Mouse (Mus musculus) heart, postnatal 0 days (tissue): ENCODE data around the gene Map3k5. TPM values are rescaled to one million over a fixed set of nuclear protein-coding genes. Genes with fewer than 3 reads are reported as not detected.

Experiments
- ATAC-seq: fragments of 200-750 bp; cut with Nextera tagmentation; 2 replicates; pipeline ENCODE4 v1.8.0; 2017; ENCODE audit warnings: low read depth, moderate number of reproducible peaks, moderate library complexity; ENCODE audit not compliant: insufficient read depth
- DNase-seq: peaks from one replicate; pipeline ENCODE4 v3.0.0-alpha.2; 2016; ENCODE audit warnings: low spot score
- H3K27ac ChIP-seq: fragments of 300-500 bp; sonication (generic); 2 replicates; pipeline ENCODE4 v1.5.1; 2014; ENCODE audit warnings: low read depth, mild to moderate bottlenecking
- H3K27me3 ChIP-seq: fragments of 300-500 bp; sonication (generic); 2 replicates; pipeline ENCODE4 v1.6.1; 2014; ENCODE audit warnings: low read length, mixed read lengths; ENCODE audit not compliant: control insufficient read depth, insufficient read depth
- H3K36me3 ChIP-seq: fragments of 300-500 bp; sonication (generic); replicated peaks from 2 replicates; pipeline ENCODE4 v1.6.1; 2014; ENCODE audit warnings: low read length, mixed read lengths; ENCODE audit not compliant: control insufficient read depth, insufficient read depth
- H3K4me1 ChIP-seq: fragments of 300-500 bp; sonication (generic); 2 replicates; pipeline ENCODE4 v1.6.1; 2014; ENCODE audit warnings: antibody characterized with exemption; ENCODE audit not compliant: control insufficient read depth, insufficient read depth
- H3K4me2 ChIP-seq: fragments of 300-500 bp; sonication (generic); 2 replicates; pipeline ENCODE4 v1.6.1; 2014; ENCODE audit warnings: low read depth, mild to moderate bottlenecking, low read length, moderate library complexity
- H3K4me3 ChIP-seq: fragments of 300-500 bp; sonication (generic); 2 replicates; pipeline ENCODE4 v1.5.1; 2014; ENCODE audit warnings: low read depth, low read length
- H3K9ac ChIP-seq: fragments of 300-500 bp; sonication (generic); replicated peaks from 2 replicates; pipeline ENCODE4 v1.6.1; 2014; ENCODE audit warnings: low read depth, low read length, mixed read lengths
- H3K9me3 ChIP-seq: fragments of 300-500 bp; sonication (generic); replicated peaks from 2 replicates; pipeline ENCODE4 v1.6.1; 2016; ENCODE audit warnings: low read length; ENCODE audit not compliant: control insufficient read depth
- CTCF ChIP-seq: IDR thresholded peaks from 2 replicates; pipeline ENCODE4 v1.5.1; 2016; ENCODE audit warnings: antibody characterized with exemption, control low read depth, low read depth
- EP300 ChIP-seq: IDR thresholded peaks from 2 replicates; pipeline ENCODE4 v1.6.1; 2016; ENCODE audit warnings: antibody characterized with exemption, low read depth
- WGBS: fragments of 180-500 bp; shearing (Covaris S2); extraction: QIAGEN DNeasy Blood & Tissue Kit; methylation state at CpG from one replicate; pipeline ENCODE4 v1.1.7; 2014; 5-methylcytosine and 5-hydroxymethylcytosine counted together
- polyA plus RNA-seq: library from polyadenylated mRNA; unstranded; fragments of >200 nt; fragmentation: Nextera tagmentation; extraction: Ambion mirVana; gene quantifications from 2 replicates; pipeline ENCODE4 v1.2.1, GENCODE M21; 2015
- total RNA-seq: library from RNA; depleted of rRNA; stranded (reverse); fragments of >200 nt; gene quantifications from 2 replicates; pipeline ENCODE4 v1.2.3, GENCODE M21; 2014; ENCODE audit warnings: low replicate concordance

The Map3k5 gene
- total and polyA plus RNA-seq, 2 experiments from 2014 or later = 2.5 to 10.8 TPM

GRCm38 (mm10) chr10:20001990-20002389, 67.7 kb downstream of the Map3k5 start:
- no peak for ATAC-seq
- Histone ChIP-seq H3K9ac (no peak overlapping the region), H3K27me3 (no peaks in the 10 kb centered on the region), H3K4me3 (no peak overlapping the region), H3K36me3 (0 out of 2 replicates have a peak, but pooled peaks cover 5% of the 10 kb centered on the region), H3K9me3 (no peaks in the 10 kb centered on the region), H3K4me2 (no peak overlapping the region), H3K27ac (no peak overlapping the region), H3K4me1 (peaks cover 9% of the 10 kb centered on the region)
- peak; percentile 13 for DNase-seq
- WGBS = 29% methylated on average over 5 of the region's 5 CpGs
- TF ChIP-seq EP300 (no peak), CTCF (no peak)

GRCm38 (mm10) chr10:20003006-20003405, 68.7 kb downstream of the Map3k5 start:
- Histone ChIP-seq H3K27ac (no peak overlapping the region), H3K4me2 (no peak overlapping the region), H3K9me3 (no peaks in the 10 kb centered on the region), H3K9ac (no peak overlapping the region), H3K4me3 (no peak overlapping the region), H3K4me1 (peaks cover 9% of the 10 kb centered on the region), H3K36me3 (0 out of 2 replicates have a peak, but pooled peaks cover 5% of the 10 kb centered on the region), H3K27me3 (no peaks in the 10 kb centered on the region)
- no peak for DNase-seq
- ATAC-seq = no peak
- TF ChIP-seq CTCF = no peak
- TF ChIP-seq EP300 = no peak
- 66% methylated on average over 5 of the region's 5 CpGs for WGBS

- no peaks in the 10 kb centered on the region for H3K9me3 ChIP-seq
- no peak overlapping the region for H3K27ac ChIP-seq
- 0 out of 2 replicates have a peak, but pooled peaks cover 5% of the 10 kb centered on the region for H3K36me3 ChIP-seq
- no peak for DNase-seq
- 76% methylated on average over 4 of the region's 4 CpGs for WGBS
- no peak overlapping the region for H3K9ac ChIP-seq
- H3K27me3 ChIP-seq = no peaks in the 10 kb centered on the region
- no peak for TF ChIP-seq EP300
- no peak for TF ChIP-seq CTCF
- peaks cover 9% of the 10 kb centered on the region for H3K4me1 ChIP-seq
- H3K4me3 ChIP-seq = no peak overlapping the region
- ATAC-seq = no peak
- H3K4me2 ChIP-seq = no peak overlapping the region
These were observed 70.5 kb downstream of the Map3k5 start for GRCm38 (mm10) chr10:20004786-20005185.

- 0 out of 2 replicates have a peak, but pooled peaks cover 4% of the 10 kb centered on the region for H3K36me3 ChIP-seq
- H3K9me3 ChIP-seq = no peaks in the 10 kb centered on the region
- no peak for ATAC-seq
- DNase-seq = no peak
- no peak overlapping the region for H3K4me3 ChIP-seq
- H3K27me3 ChIP-seq = no peaks in the 10 kb centered on the region
- no peak overlapping the region for H3K4me2 ChIP-seq
- no peak overlapping the region for H3K9ac ChIP-seq
- H3K4me1 ChIP-seq = peaks cover 9% of the 10 kb centered on the region
- TF ChIP-seq CTCF = no peak
- 85% methylated on average over 6 of the region's 6 CpGs for whole genome bisulfite sequencing
- H3K27ac ChIP-seq = no peak overlapping the region
These were observed 71.2 kb downstream of the Map3k5 start for GRCm38 (mm10) chr10:20005491-20005952.

GRCm38 (mm10) chr10:20006333-20007093, 72.2 kb downstream of the Map3k5 start:
- TF ChIP-seq CTCF (no peak), EP300 (no peak)
- Histone ChIP-seq H3K4me3 (no peak overlapping the region), H3K4me1 (peaks cover 8% of the 10 kb centered on the region), H3K9me3 (no peaks in the 10 kb centered on the region), H3K4me2 (peak overlapping the region; percentile 17), H3K27ac (peak overlapping the region; percentile 38; the same call in 1 of the 2 replicates), H3K9ac (no peak overlapping the region), H3K36me3 (no peaks in the 10 kb centered on the region), H3K27me3 (no peaks in the 10 kb centered on the region)
- DNase-seq (peak; percentile 56), ATAC-seq (peak; percentile 67; the same call in 1 of the 2 replicates)
- 40% methylated on average over 17 of the region's 17 CpGs for WGBS
